Mouse (Mus musculus) macrophage (primary cell): ENCODE results near the gene Trmt112. TPM values are rescaled to one million over a fixed set of nuclear protein-coding genes. Genes with fewer than 3 reads are reported as not detected.

Source experiments
- H3K27ac ChIP-seq: fragments of 350-480 bp; formaldehyde crosslinking; 2 replicates; pipeline ENCODE4 v1.9.0; 2021
- H3K36me3 ChIP-seq: fragments of 350-480 bp; formaldehyde crosslinking; 2 replicates; pipeline ENCODE4 v1.9.0; 2021; ENCODE audit errors: inconsistent target
- H3K4me3 ChIP-seq: fragments of 350-480 bp; formaldehyde crosslinking; 2 replicates; pipeline ENCODE4 v1.9.0; 2021; ENCODE audit errors: inconsistent target
- H3K79me2 ChIP-seq: fragments of 350-480 bp; formaldehyde crosslinking; 2 replicates; pipeline ENCODE4 v1.9.0; 2021; ENCODE audit errors: inconsistent target
- WGBS: methylation state at CpG from one replicate; pipeline ENCODE4 v1.1.7; 2026; ENCODE audit warnings: inconsistent platforms; ENCODE audit not compliant: missing documents; 5-methylcytosine and 5-hydroxymethylcytosine counted together
- polyA plus RNA-seq: library from polyadenylated mRNA; stranded (reverse); fragments of 250-400 nt; gene quantifications from 3 replicates; pipeline ENCODE4 v1.2.4, GENCODE M21; 2018; ENCODE audit warnings: inconsistent platforms

Trmt112 gene
- polyA plus RNA-seq, 1 experiment from 2014 or later: 70.0 TPM

GRCm38 (mm10) chr19:6941372-6942248 lies 32.1 kb downstream of the Trmt112 start, which contains the start of gene Bad:
TSS of gene Bad (plus strand) at chr19:6941861.
- Histone ChIP-seq H3K27ac (peak within 1 kb of the TSS; percentile 90), H3K79me2 (peaks cover 17% of the 10 kb centered on the region), H3K4me3 (peak within 1 kb of the TSS; percentile 87), H3K36me3 (peaks cover 5% of the 10 kb centered on the region; the same call in 1 of the 2 replicates)
- under 1% methylated on average over 81 of the region's 83 CpGs for WGBS

- WGBS: 0% methylated on average over 27 of the region's 27 CpGs
- Histone ChIP-seq H3K79me2 (peaks cover 17% of the 10 kb centered on the region), H3K27ac (peak within 1 kb of the TSS; percentile 90), H3K4me3 (peak within 1 kb of the TSS; percentile 87), H3K36me3 (peaks cover 5% of the 10 kb centered on the region; the same call in 1 of the 2 replicates)
These were observed 32.8 kb downstream of the Trmt112 start, which contains the start of gene Gpr137 for GRCm38 (mm10) chr19:6942249-6942691. TSS of gene Gpr137 (minus strand) at chr19:6942480.

GRCm38 (mm10) chr19:6942764-6943163 lies 33.3 kb downstream of the Trmt112 start:
- Histone ChIP-seq H3K36me3 (peaks cover 5% of the 10 kb centered on the region; the same call in 1 of the 2 replicates), H3K27ac (peak overlapping the region; percentile 90), H3K4me3 (peak overlapping the region; percentile 87), H3K79me2 (peaks cover 17% of the 10 kb centered on the region)
- 49% methylated on average over 5 of the region's 5 CpGs for WGBS

- Histone ChIP-seq H3K4me3 (no peak overlapping the region), H3K36me3 (peaks cover 5% of the 10 kb centered on the region; the same call in 1 of the 2 replicates), H3K27ac (no peak overlapping the region), H3K79me2 (peaks cover 17% of the 10 kb centered on the region)
- 92% methylated on average over 6 of the region's 6 CpGs for WGBS
These were observed 34.2 kb downstream of the Trmt112 start for GRCm38 (mm10) chr19:6943709-6944108.

- 84% methylated on average over 4 of the region's 4 CpGs for WGBS
- Histone ChIP-seq H3K4me3 (no peak overlapping the region), H3K36me3 (peaks cover 5% of the 10 kb centered on the region; the same call in 1 of the 2 replicates), H3K27ac (no peak overlapping the region), H3K79me2 (peaks cover 14% of the 10 kb centered on the region)
These were observed 38.2 kb downstream of the Trmt112 start for GRCm38 (mm10) chr19:6947742-6948141.

GRCm38 (mm10) chr19:6948186-6948585 lies 38.7 kb downstream of the Trmt112 start:
- 79% methylated on average over 4 of the region's 4 CpGs for WGBS
- Histone ChIP-seq H3K79me2 (peaks cover 9% of the 10 kb centered on the region), H3K4me3 (no peak overlapping the region), H3K27ac (no peak overlapping the region), H3K36me3 (peaks cover 5% of the 10 kb centered on the region; the same call in 1 of the 2 replicates)

- WGBS: 95% methylated on average over 5 of the region's 5 CpGs
- Histone ChIP-seq H3K36me3 (peaks cover 10% of the 10 kb centered on the region; the same call in 1 of the 2 replicates), H3K4me3 (no peak overlapping the region), H3K27ac (no peak overlapping the region), H3K79me2 (no peaks in the 10 kb centered on the region; the same call in 1 of the 2 replicates)
These were observed 40.0 kb downstream of the Trmt112 start for GRCm38 (mm10) chr19:6949532-6949931.

- WGBS: 79% methylated on average over 5 of the region's 5 CpGs
- no peak overlapping the region for H3K27ac ChIP-seq
- peaks cover 14% of the 10 kb centered on the region; the same call in 1 of the 2 replicates for H3K36me3 ChIP-seq
- H3K79me2 ChIP-seq: no peaks in the 10 kb centered on the region; the same call in 1 of the 2 replicates
- peak overlapping the region; percentile 71 for H3K4me3 ChIP-seq
These were observed 40.5 kb downstream of the Trmt112 start for GRCm38 (mm10) chr19:6949951-6950350.

- Histone ChIP-seq H3K36me3 (peaks cover 16% of the 10 kb centered on the region), H3K27ac (peak overlapping the region; percentile 92)
- WGBS: under 1% methylated on average over 28 of the region's 28 CpGs
These were observed 41.2 kb downstream of the Trmt112 start for GRCm38 (mm10) chr19:6950613-6951153.

GRCm38 (mm10) chr19:6951381-6951968 lies 42.0 kb downstream of the Trmt112 start:
- H3K27ac ChIP-seq: peak overlapping the region; percentile 92
- no peaks in the 10 kb centered on the region; the same call in 1 of the 2 replicates for H3K79me2 ChIP-seq
- peak overlapping the region; percentile 71 for H3K4me3 ChIP-seq
- peaks cover 22% of the 10 kb centered on the region for H3K36me3 ChIP-seq
- WGBS: under 1% methylated on average over 35 of the region's 35 CpGs

More at GRCm38 (mm10) chr19:6950613-6951153, 41.2 kb downstream of the Trmt112 start:
- peak overlapping the region; percentile 71 for H3K4me3 ChIP-seq
- H3K79me2 ChIP-seq: no peaks in the 10 kb centered on the region; the same call in 1 of the 2 replicates

GRCm38 (mm10) chr19:6951994-6952711 lies 42.7 kb downstream of the Trmt112 start:
- 5% methylated on average over 31 of the region's 31 CpGs for WGBS
- no peaks in the 10 kb centered on the region; the same call in 1 of the 2 replicates for H3K79me2 ChIP-seq
- H3K36me3 ChIP-seq: peaks cover 29% of the 10 kb centered on the region
- H3K27ac ChIP-seq: peak overlapping the region; percentile 92
- peak overlapping the region; percentile 71 for H3K4me3 ChIP-seq

GRCm38 (mm10) chr19:6952712-6953037 lies 43.2 kb downstream of the Trmt112 start:
- peaks cover 34% of the 10 kb centered on the region for H3K36me3 ChIP-seq
- peak overlapping the region; percentile 92 for H3K27ac ChIP-seq
- peak overlapping the region; percentile 71 for H3K4me3 ChIP-seq
- 15% methylated on average over 3 of the region's 3 CpGs for WGBS
- H3K79me2 ChIP-seq: no peaks in the 10 kb centered on the region; the same call in 1 of the 2 replicates

- Histone ChIP-seq H3K4me3 (no peak overlapping the region), H3K79me2 (no peaks in the 10 kb centered on the region; the same call in 1 of the 2 replicates), H3K27ac (no peak overlapping the region), H3K36me3 (peaks cover 48% of the 10 kb centered on the region)
- 76% methylated on average over 8 of the region's 9 CpGs for WGBS
These were observed 44.5 kb downstream of the Trmt112 start for GRCm38 (mm10) chr19:6954046-6954445.

- Histone ChIP-seq H3K27ac (no peak overlapping the region), H3K79me2 (no peaks in the 10 kb centered on the region), H3K4me3 (no peak overlapping the region), H3K36me3 (peaks cover 62% of the 10 kb centered on the region)
- 93% methylated on average over 7 of the region's 7 CpGs for WGBS
These were observed 45.9 kb downstream of the Trmt112 start for GRCm38 (mm10) chr19:6955424-6955823.
